Mouse (Mus musculus): Measurements from ENCODE around the gene Ube2c.

GRCm38 (mm10) chr2:164825521-164825920, 55.8 kb downstream of the Ube2c start:
- TF ChIP-seq CTCF (IDR thresholded peaks at IDR 0.05; ENCODE audit: borderline replicate concordance, extremely low read depth, insufficient read depth, insufficient read length) (no peak), POLR2A (IDR thresholded peaks at IDR 0.05; ENCODE audit: borderline replicate concordance, extremely low read depth, insufficient read depth, insufficient read length, poor library complexity, severe bottlenecking) (no peak)

Measured in brain, embryonic 14.5 days (tissue).